Mouse (Mus musculus): ENCODE results near the gene A230072I06Rik. TPM values are rescaled to one million over a fixed set of nuclear protein-coding genes. Genes with fewer than 3 reads are reported as not detected.

A230072I06Rik gene
- not detected for total RNA-seq (2021)
- long read RNA-seq, experiment 1, result 0 reads
- long read RNA-seq, experiment 2, result 0 reads

- intact Hi-C loops (cut with DNase I), result no loop called here
These were observed at the start of gene A230072I06Rik for GRCm38 (mm10) chr8:12278663-12279312. Gene A230072I06Rik (plus strand): TSS chr8:12278819.

DNA sequence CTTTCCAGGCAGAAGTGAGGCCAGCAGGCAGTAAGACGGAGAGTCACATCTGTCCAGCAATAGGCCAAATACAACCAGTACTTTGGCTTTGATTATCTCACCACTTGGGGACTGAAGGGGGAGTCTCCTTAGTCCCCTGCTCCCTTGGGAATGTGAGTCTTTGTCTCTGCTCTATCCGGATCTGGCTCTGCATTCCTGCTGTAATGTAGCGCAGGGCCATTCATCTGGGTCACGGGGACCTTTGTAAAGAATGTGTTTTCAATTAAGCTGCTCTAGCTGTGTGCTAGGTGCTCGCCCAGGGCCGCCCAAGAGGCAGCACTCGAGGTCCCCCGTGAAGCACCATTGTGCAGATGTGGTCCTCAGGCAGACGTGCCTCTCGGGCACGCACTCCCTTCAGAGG, 44.6 kb upstream of the A230072I06Rik start:
- intact Hi-C loops (cut with DNase I), result no loop called here
- DNase-seq (ENCODE audit: low spot score in 2 of 2), result no peak

More at GRCm38 (mm10) chr8:12278663-12279312, at the start of gene A230072I06Rik:
- peak; percentile 23 to 37 for DNase-seq (ENCODE audit: low spot score in 2 of 2)

- intact Hi-C loops (cut with DNase I), result no loop called here
These were observed 39.8 kb upstream of the A230072I06Rik start for GRCm38 (mm10) chr8:12238775-12239174.

DNA sequence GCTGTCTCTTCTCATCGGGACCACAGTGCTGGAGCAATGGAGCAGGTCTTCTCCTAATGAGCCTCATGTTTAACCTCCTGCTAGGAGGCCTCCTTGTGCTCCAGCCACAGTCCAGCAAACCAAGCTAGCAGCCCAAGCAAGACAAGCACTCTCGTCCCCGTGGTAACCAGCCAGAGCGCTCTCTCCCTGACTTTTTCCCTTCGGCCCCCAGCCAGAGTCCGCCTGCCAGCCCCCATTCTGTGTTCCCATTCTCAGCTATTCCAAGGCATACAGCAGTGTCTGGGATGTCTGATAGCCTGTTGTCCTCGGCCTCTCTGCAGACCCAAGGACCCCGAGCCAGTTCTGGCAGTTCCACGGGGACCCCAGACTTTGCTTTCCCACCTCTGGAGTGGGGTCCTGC, 38.5 kb upstream of the A230072I06Rik start:
- intact Hi-C loops (cut with DNase I), result no loop called here

More at GRCm38 (mm10) chr8:12238775-12239174, 39.8 kb upstream of the A230072I06Rik start:
- no peak for DNase-seq (ENCODE audit: low spot score in 2 of 2)

DNA sequence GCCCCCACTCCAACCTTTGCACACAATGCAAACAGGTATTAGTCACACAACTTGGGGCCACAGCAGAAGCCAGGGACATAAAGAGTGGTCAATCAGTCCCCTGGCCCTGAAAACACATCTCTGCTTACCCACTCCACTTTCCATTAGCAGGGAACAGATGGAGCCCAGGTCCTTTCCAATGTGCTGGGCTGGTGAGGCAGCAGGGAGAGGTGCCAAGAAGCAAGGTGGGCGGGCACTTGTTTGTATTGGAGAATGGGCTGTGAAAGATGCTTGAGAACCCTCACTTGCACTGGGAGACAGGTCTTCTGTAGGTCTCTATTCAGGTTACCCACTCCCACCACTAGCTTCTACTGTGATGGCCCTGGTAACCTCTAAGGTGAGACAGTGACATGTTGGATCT, 34.9 kb upstream of the A230072I06Rik start:
- DNase-seq (ENCODE audit: low spot score in 2 of 2), result no peak
- intact Hi-C loops (cut with DNase I), result no loop called here

More for the DNA sequence above, 38.5 kb upstream of the A230072I06Rik start:
- DNase-seq (ENCODE audit: low spot score in 2 of 2), result no peak

DNA sequence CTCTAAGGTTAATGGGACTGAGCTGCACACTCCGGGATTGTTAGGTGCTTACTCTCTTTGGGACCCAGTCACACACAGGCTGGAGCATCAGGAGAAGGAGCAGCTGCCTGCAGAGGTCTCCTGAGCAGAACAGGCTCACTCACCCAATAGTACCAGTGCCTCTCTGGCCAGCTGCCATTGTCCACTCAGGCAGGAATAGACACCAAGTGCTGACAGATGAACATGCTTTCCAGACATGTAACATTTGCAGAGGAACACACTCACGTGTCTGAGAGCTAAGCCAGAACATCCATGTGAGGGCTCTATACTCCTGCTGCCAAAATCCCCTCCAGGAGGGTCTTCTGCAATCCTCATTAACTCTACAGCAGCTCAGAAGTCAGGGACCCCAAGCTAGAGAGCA, 18.7 kb upstream of the A230072I06Rik start:
- no peak for DNase-seq (ENCODE audit: low spot score in 2 of 2)
- intact Hi-C loops (cut with DNase I), result no loop called here

DNA sequence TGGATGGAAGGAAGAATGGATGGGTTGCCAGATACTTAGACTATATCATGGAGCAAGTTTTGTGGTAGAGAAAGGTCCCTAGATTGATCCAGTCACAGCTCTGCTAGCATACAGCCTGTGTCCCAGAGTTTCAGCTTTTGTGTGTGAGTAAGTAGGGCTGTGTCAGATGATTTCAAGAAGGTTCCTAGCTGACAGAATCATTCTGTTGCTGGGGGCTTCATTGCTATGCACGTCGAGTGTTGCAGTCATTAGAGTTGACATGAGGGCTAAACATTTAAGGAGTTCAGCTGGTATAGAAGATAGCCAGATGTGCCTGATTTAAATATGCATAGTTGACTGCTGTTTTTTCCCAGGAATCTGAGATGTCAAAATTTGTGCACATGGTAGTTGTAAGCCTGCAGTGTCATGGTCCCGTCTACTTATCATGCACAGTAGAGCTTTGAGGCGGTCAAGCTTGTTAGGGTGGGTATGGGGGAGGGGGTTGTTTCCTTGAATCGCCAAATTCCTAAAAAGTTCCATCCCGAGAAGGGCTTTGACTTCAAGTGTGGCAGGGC, 18.1 kb upstream of the A230072I06Rik start:
- intact Hi-C loops (cut with DNase I), result no loop called here

DNA sequence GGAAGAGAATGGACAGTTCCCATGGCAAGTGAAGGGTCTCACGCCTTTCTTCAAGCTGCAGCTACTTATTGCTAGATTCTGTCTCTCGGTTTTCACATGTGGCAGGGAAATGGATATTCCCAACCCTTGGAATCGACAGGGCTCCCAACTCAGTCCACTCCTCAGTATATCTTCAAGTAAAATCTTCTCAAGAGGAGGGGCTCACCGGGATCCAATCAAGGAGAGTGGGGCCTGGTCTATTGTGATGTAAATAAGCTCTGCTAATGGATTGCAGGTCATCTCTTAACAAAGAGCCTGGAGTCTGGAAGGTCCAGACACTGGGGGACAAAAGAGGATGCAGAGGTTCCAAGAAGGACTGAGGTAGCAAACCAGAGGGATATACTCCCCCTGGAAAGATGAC, 17.1 kb upstream of the A230072I06Rik start:
- intact Hi-C loops (cut with DNase I), result no loop called here
- no peak for DNase-seq (ENCODE audit: low spot score in 2 of 2)

More for the DNA sequence above, 18.1 kb upstream of the A230072I06Rik start:
- DNase-seq (ENCODE audit: low spot score in 2 of 2), result no peak

DNA sequence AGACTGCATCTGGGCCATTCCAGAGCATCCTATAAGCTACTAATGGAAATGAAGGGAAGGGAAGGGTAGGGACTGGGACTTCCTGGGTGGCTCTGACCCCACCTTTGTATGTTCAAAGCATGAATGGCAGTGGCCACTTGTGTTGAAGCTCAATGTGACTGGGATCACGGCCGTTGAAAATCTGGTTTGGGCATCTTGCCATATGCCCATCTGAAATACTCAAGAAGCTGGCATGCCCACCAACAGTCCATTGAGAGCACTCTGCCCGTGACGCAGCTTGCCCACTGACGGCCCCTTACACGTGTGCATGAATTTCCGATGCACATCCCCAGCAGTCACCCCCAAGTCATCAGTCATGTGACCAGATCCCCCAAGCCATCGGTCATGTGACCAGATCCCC, 13.6 kb upstream of the A230072I06Rik start:
- intact Hi-C loops (cut with DNase I), result no loop called here

DNA sequence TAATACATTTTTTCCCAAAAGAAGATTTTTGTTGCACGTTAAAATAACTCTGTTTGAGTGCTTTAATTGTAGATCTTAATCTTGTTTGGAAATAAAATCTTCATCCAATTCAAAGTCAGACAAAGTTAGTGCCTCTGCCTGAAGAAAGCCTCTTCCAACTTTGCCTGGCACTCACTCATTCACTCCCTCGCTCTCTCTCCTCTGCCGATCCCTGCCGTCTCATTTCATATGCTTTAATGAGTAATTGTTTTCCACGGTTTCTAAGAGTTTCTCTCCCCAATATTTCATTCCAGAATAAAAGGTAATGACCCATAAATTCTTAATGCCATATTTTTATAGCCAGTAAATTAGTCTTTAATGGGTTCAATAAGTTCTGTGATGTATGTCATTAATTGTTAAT, 10.8 kb upstream of the A230072I06Rik start:
- DNase-seq (ENCODE audit: low spot score in 2 of 2), result no peak
- intact Hi-C loops (cut with DNase I), result no loop called here

More for the DNA sequence above, 13.6 kb upstream of the A230072I06Rik start:
- no peak for DNase-seq (ENCODE audit: low spot score in 2 of 2)

GRCm38 (mm10) chr8:12268306-12268829, 10.3 kb upstream of the A230072I06Rik start:
- intact Hi-C loops (cut with DNase I), result no loop called here
- DNase-seq (ENCODE audit: low spot score in 2 of 2), result no peak

DNA sequence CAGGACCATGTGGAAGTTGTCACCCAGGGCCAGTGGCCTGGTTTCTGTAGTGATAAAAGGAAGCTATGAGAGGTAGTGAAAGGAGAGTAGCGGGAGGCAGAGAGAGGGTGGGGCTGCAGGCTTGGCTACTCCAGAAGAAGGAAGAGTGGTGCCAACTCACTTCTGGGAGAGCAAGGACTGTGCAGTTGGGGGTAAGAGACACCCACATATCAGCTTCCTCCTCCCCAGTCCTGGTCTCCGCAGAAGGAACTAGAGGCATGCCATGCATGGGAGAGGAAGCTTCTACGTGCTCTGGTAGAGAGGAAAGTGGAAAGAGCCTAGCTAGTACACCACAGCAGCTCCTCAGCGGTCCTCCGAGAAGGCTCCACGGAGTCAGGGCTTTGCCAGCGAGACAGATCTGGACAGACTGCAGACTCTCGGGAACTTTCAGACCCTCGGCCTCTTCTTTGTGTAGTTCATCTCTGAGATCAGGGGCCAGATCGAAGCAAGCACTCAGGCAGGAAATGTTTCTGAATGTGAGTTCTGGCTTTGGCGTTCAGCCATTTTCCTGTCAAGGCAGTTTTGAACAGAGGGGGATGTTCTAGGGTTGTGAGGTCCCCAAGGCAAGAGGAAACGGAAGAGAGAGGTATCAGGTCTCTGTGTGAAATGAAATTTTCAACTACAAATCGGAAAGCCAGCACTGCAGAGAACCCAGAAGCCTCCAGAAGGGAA, 1.0 kb downstream of the A230072I06Rik start:
- DNase-seq (ENCODE audit: low spot score in 2 of 2), result no peak
- intact Hi-C loops (cut with DNase I), result no loop called here

DNA sequence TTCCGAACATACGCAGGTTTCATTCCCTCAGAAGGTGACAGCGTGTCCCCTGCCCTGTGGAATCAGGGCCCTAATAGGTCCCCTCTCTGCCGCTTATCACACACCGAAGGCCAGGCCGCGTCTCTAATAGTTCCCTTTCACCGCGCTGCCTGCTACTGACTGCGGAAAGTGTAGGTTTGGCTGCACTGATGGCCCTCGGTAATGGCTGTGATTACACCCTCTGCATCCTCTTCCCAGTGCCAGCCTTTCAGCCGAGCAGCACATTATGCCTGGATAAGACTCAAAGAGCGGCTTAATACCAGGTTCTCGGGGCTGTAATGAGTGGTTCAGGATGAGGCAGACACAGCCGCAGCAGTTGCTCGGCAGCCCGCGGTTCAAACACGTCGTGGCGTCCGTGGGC, 3.5 kb downstream of the A230072I06Rik start:
- peak in 1 of 2 experiments; percentile 17 for DNase-seq (ENCODE audit: low spot score in 2 of 2)
- intact Hi-C loops (cut with DNase I), result no loop called here

GRCm38 (mm10) chr8:12290551-12290950, 11.9 kb downstream of the A230072I06Rik start:
- intact Hi-C loops (cut with DNase I), result no loop called here
- DNase-seq (ENCODE audit: low spot score in 2 of 2), result no peak

DNA sequence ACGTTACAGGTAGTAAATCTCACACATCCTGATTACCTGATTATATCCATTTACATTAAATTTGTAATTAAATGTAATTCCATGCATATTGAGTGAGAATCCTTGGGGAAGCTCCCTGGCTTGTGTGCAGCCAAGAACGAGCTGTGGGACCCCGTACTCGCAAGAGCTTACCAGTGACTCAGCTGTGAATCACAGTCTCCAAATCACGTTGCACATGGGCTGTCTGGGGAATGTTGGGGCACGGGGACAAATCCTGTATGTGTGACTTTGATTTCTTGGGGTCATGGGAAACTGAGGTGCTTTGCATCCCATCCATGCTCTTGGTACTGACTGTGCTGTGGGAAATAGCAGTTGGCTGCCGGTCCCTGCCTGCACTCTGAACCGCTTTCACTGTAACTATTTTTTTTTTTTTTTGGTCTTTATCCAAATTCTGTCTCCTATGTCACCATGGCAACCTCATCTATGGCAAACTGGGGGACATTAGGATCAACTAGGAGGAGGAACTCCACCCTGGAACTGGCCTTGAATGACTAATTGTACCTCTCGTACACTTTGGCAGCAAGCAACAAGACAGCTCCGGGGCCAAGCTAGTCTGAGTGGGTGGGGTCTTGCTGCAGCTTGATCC, 19.8 kb downstream of the A230072I06Rik start:
- DNase-seq (ENCODE audit: low spot score in 2 of 2), result peak in 1 of 2 experiments; percentile 33
- intact Hi-C loops (cut with DNase I), result no loop called here

- intact Hi-C loops (cut with DNase I), result no loop called here
- DNase-seq (ENCODE audit: low spot score in 2 of 2), result no peak
These were observed 23.4 kb downstream of the A230072I06Rik start for GRCm38 (mm10) chr8:12301998-12302397.

DNA sequence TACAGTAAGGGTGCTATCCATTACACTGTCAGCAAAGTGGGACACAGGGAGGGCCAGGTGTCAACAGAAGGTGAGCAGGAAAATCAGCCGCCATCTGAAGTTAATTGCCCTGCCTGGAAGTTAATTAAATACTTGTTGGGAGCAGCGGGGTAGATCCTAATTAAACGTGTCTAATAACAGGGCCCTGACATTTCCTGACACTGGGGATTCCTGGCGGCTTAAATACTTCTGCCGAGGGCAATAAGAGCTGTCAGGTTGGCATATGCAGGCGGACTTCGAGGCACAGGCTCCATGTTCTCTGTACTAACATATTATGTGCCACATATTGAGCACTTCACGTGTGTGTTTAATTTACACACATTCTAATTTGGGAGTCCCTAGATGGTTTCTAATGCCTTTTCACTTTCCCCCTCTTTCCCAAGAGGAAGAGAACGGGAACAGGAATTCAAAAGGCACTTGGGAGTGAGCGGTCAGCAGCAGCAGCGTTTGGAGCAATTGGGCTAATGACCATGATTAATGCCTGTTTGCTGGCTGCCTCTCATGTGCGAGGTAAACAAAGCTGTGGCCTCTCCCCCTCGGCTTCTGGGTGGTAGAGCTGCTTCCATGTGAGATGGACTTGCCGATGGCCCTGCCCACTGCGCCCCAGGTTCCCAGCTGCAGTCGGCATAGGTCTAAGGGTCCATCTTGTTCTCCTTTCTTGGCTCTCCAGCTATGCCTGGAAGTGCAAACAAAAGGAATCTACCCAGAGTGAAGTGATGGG, 34.5 kb downstream of the A230072I06Rik start:
- intact Hi-C loops (cut with DNase I), result no loop called here
- no peak for DNase-seq (ENCODE audit: low spot score in 2 of 2)

DNA sequence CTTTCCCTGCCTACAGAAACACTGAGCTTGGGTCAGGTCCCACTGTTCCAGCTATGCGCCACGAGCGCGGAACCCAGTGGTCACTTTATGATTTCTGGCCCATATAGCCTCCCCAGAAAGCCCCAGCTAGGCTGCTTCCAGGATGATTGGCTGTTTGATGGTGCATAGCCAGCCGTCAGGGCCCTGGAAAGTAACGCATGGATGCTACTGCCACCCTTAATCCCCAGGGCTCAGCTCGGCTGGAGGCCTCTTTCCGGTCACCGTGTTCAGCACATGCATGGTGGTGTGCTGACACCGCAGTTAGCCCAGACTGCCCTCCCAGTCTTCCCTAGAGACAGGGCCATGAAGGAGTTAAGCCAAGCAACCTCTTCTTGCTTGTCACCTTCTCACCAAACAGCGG, 35.6 kb downstream of the A230072I06Rik start:
- intact Hi-C loops (cut with DNase I), result no loop called here
- no peak for DNase-seq (ENCODE audit: low spot score in 2 of 2)

DNA sequence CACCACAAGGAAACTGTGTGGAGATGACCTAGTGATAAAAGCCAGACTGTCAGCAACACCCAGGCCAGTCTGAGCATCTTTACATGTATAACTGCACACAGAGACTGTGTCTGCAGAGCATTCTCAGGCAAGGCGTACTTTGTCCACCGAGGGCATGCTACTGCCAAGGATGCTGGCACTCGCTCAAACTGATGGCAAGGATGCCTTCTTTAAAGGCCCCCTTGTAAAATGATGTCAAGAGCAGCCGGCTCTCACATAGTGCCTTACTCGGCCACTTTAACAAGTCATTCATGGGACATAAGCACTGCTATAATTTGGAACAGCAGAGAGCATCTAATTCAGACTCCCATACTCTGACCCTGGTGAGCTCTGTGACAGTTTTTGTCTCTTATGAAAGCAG, 36.6 kb downstream of the A230072I06Rik start:
- intact Hi-C loops (cut with DNase I), result no loop called here
- peak in 1 of 2 experiments; percentile 39 for DNase-seq (ENCODE audit: low spot score in 2 of 2)
